Mouse (Mus musculus) kidney, postnatal 25 days (tissue): ENCODE data around the gene Emp2.

ENCODE experiments used
- DNase-seq, 2 experiments: peaks; one replicate each; pipeline ENCODE4 v3.0.0; 2021; ENCODE audit warnings: mixed read lengths in 2 of 2

Gene Emp2

GRCm38 (mm10) chr16:10313646-10314088 is at the start of gene Emp2:
Gene Emp2 (minus strand): TSS chr16:10313968.
- DNase-seq = peak; percentile 64 to 78

- no peak for DNase-seq
Measured at GRCm38 (mm10) chr16:10363061-10363460, 49.3 kb upstream of the Emp2 start.

- no peak for DNase-seq
Measured at GRCm38 (mm10) chr16:10359241-10359640, 45.5 kb upstream of the Emp2 start.

- DNase-seq = peak; percentile 21 to 70
Measured at GRCm38 (mm10) chr16:10358010-10358934, 44.5 kb upstream of the Emp2 start.

GRCm38 (mm10) chr16:10355004-10355403 is 41.2 kb upstream of the Emp2 start:
- DNase-seq = peak; percentile 40 to 48

- no peak for DNase-seq
Measured at GRCm38 (mm10) chr16:10351050-10351636, 37.4 kb upstream of the Emp2 start.

GRCm38 (mm10) chr16:10349876-10350275 is 36.1 kb upstream of the Emp2 start:
- no peak for DNase-seq

- peak; percentile 36 to 51 for DNase-seq
Measured at GRCm38 (mm10) chr16:10349436-10349835, 35.7 kb upstream of the Emp2 start.

- DNase-seq = peak in 1 of 2 experiments; percentile 46
Measured at GRCm38 (mm10) chr16:10347551-10347950, 33.8 kb upstream of the Emp2 start.

GRCm38 (mm10) chr16:10341110-10341509 is 27.3 kb upstream of the Emp2 start:
- DNase-seq = no peak

- DNase-seq = no peak
Measured at GRCm38 (mm10) chr16:10339930-10340329, 26.2 kb upstream of the Emp2 start.

GRCm38 (mm10) chr16:10338601-10339000 is 24.8 kb upstream of the Emp2 start:
- DNase-seq = no peak

GRCm38 (mm10) chr16:10337422-10338197 is 23.8 kb upstream of the Emp2 start:
- DNase-seq = no peak

- DNase-seq = no peak
Measured at GRCm38 (mm10) chr16:10336454-10337421, 23.0 kb upstream of the Emp2 start.

GRCm38 (mm10) chr16:10335953-10336352 is 22.2 kb upstream of the Emp2 start:
- no peak for DNase-seq

GRCm38 (mm10) chr16:10332732-10333131 is 19.0 kb upstream of the Emp2 start:
- DNase-seq = peak in 1 of 2 experiments; percentile 48

GRCm38 (mm10) chr16:10330586-10331495 is 17.1 kb upstream of the Emp2 start:
- peak in 1 of 2 experiments; percentile 52 for DNase-seq

GRCm38 (mm10) chr16:10327563-10328333 is 14.0 kb upstream of the Emp2 start:
- DNase-seq = peak; percentile 46 to 65

- DNase-seq = peak; percentile 51 to 69
Measured at GRCm38 (mm10) chr16:10319914-10320569, 6.3 kb upstream of the Emp2 start.
